Mouse (Mus musculus) midbrain, embryonic 13.5 days (tissue): ENCODE measurements around the gene Msx3. TPM values are rescaled to one million over a fixed set of nuclear protein-coding genes. Genes with fewer than 3 reads are reported as not detected.

Experiments
- ATAC-seq: fragments of 200-750 bp; cut with Nextera tagmentation; 2 replicates; pipeline ENCODE4 v1.8.0; 2017; ENCODE audit warnings: mild to moderate bottlenecking, moderate TSS enrichment, moderate library complexity
- H3K27ac ChIP-seq: fragments of 300-500 bp; sonication (generic); 2 replicates; pipeline ENCODE4 v1.5.1; 2015; ENCODE audit warnings: inconsistent platforms, mild to moderate bottlenecking, moderate library complexity
- H3K27me3 ChIP-seq: fragments of 300-500 bp; sonication (generic); 2 replicates; pipeline ENCODE4 v1.6.1; 2015; ENCODE audit warnings: mild to moderate bottlenecking, inconsistent platforms
- H3K36me3 ChIP-seq: fragments of 300-500 bp; sonication (generic); 2 replicates; pipeline ENCODE4 v1.6.1; 2015; ENCODE audit warnings: mild to moderate bottlenecking, inconsistent platforms
- H3K4me1 ChIP-seq: fragments of 300-500 bp; sonication (generic); replicated peaks from 2 replicates; pipeline ENCODE4 v1.6.1; 2015; ENCODE audit warnings: inconsistent platforms
- H3K4me2 ChIP-seq: fragments of 300-500 bp; sonication (generic); replicated peaks from 2 replicates; pipeline ENCODE4 v1.6.1; 2015; ENCODE audit warnings: moderate library complexity, mild to moderate bottlenecking, inconsistent platforms
- H3K4me3 ChIP-seq: fragments of 300-500 bp; sonication (generic); replicated peaks from 2 replicates; pipeline ENCODE4 v1.5.1; 2015; ENCODE audit warnings: mild to moderate bottlenecking, inconsistent platforms
- H3K9ac ChIP-seq: fragments of 300-500 bp; sonication (generic); replicated peaks from 2 replicates; pipeline ENCODE4 v1.6.1; 2015; ENCODE audit warnings: mild to moderate bottlenecking, inconsistent platforms
- H3K9me3 ChIP-seq: fragments of 300-500 bp; sonication (generic); 2 replicates; pipeline ENCODE4 v1.6.1; 2016; ENCODE audit warnings: mild to moderate bottlenecking, inconsistent platforms
- WGBS: fragments of 180-500 bp; shearing (Covaris S2); methylation state at CpG from one replicate; pipeline ENCODE4 v1.1.7; 2015; 5-methylcytosine and 5-hydroxymethylcytosine counted together
- polyA plus RNA-seq: library from polyadenylated mRNA; unstranded; fragments of >200 nt; fragmentation: Nextera tagmentation; extraction: Ambion mirVana; gene quantifications from 2 replicates; pipeline ENCODE4 v1.2.1, GENCODE M21; 2015

The Msx3 gene
- polyA plus RNA-seq, 1 experiment from 2014 or later, result 3.6 TPM

GRCm38 (mm10) chr7:140049115-140049689 lies 313 bp upstream of the Msx3 start:
- Histone ChIP-seq H3K4me1 (peaks cover 24% of the 10 kb centered on the region), H3K36me3 (no peaks in the 10 kb centered on the region), H3K4me3 (peak overlapping the region; percentile 41), H3K9ac (peak overlapping the region; percentile 44; the same call in 1 of the 2 replicates), H3K27me3 (peaks cover 100% of the 10 kb centered on the region), H3K4me2 (peak overlapping the region; percentile 60), H3K27ac (no peak overlapping the region; the same call in 1 of the 2 replicates), H3K9me3 (no peaks in the 10 kb centered on the region)
- under 1% methylated on average over 34 of the region's 34 CpGs for WGBS
- ATAC-seq, result peak; percentile 74

- peak overlapping the region; percentile 45; the same call in 1 of the 2 replicates for H3K9ac ChIP-seq
- H3K27me3 ChIP-seq, result peaks cover 99% of the 10 kb centered on the region
- no peaks in the 10 kb centered on the region for H3K9me3 ChIP-seq
- no peaks in the 10 kb centered on the region for H3K36me3 ChIP-seq
- peak; percentile 29; the same call in 1 of the 2 replicates for ATAC-seq
- peaks cover 24% of the 10 kb centered on the region for H3K4me1 ChIP-seq
- peak overlapping the region; percentile 60 for H3K4me2 ChIP-seq
- no peak overlapping the region for H3K27ac ChIP-seq
- peak overlapping the region; percentile 41 for H3K4me3 ChIP-seq
- WGBS, result 1% methylated on average over 33 of the region's 33 CpGs
Observed at GRCm38 (mm10) chr7:140047811-140048311, 1.0 kb downstream of the Msx3 start.

DNA sequence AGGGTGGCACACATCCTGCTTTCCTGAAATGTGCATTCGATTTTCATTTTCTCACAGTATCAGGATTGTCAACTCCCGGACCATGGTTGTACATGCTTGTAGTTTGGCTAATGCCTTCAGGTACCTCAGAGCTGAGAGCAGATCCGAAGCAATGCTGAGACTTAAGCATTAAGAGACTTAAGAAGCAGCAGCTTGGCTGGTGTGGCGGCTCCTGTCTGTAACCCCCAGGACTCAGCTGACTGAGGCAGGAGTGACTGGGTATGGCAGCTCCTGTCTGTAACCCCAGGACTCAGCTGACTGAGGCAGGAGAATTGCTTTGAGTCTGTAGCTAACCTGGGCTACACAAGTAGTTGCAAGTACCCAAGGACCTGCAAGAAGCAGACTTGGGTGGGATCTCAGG lies 3.3 kb downstream of the Msx3 start:
- H3K4me2 ChIP-seq, result no peak overlapping the region
- 74% methylated on average over 4 of the region's 4 CpGs for WGBS
- H3K9ac ChIP-seq, result no peak overlapping the region
- H3K27me3 ChIP-seq, result peaks cover 87% of the 10 kb centered on the region
- no peak overlapping the region for H3K27ac ChIP-seq
- peaks cover 7% of the 10 kb centered on the region for H3K36me3 ChIP-seq
- peaks cover 24% of the 10 kb centered on the region for H3K4me1 ChIP-seq
- H3K9me3 ChIP-seq, result no peaks in the 10 kb centered on the region
- ATAC-seq, result no peak
- H3K4me3 ChIP-seq, result no peak overlapping the region

DNA sequence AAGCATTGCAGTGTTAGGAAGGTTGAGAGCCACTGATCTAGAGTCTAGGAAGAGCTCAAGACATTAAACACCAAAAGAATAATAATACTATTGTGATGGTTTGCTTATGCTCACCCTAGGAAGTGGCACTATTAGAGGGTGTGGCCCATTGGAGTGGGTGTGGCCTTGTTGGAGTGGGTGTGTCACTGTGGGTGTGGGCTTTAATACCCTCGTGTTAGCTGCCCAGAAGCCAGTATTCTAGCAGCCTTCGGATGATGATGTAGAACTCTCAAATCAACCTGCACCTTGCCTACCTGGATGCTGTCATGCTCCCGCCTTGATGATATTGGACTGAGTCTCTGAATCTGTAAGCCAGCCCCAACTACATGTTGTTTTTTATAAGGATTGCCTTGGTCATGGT lies 6.2 kb downstream of the Msx3 start:
- Histone ChIP-seq H3K36me3 (peaks cover 22% of the 10 kb centered on the region), H3K9me3 (no peaks in the 10 kb centered on the region), H3K4me2 (no peak overlapping the region), H3K9ac (no peak overlapping the region), H3K27me3 (peaks cover 59% of the 10 kb centered on the region), H3K4me3 (no peak overlapping the region), H3K27ac (no peak overlapping the region), H3K4me1 (peaks cover 3% of the 10 kb centered on the region)
- no peak for ATAC-seq
- 69% methylated on average over 3 of the region's 3 CpGs for WGBS

DNA sequence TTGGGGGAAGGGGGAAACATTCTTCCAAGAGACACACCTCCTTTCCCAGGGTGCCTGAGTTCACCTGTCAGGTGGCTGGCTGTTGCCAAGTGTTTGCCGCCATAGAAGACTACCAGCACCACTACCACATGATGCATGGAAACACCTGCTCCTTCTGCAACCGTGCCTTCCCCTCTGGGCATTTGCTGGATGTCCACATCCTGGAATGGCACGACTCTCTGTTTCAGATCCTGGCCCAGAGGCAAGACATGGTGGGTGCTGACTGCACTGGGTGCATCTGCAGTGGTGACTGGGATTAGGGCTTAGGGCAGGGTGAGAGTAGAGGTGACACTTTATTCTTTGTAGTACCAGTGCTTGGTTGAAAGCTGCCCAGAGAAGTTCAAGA lies 11.7 kb downstream of the Msx3 start:
- H3K4me1 ChIP-seq, result peaks cover 26% of the 10 kb centered on the region
- 54% methylated on average over 3 of the region's 3 CpGs for WGBS
- H3K9me3 ChIP-seq, result no peaks in the 10 kb centered on the region
- H3K9ac ChIP-seq, result peak overlapping the region; percentile 90; the same call in 1 of the 2 replicates
- no peak for ATAC-seq
- no peak overlapping the region for H3K27ac ChIP-seq
- peak overlapping the region; percentile 92 for H3K4me2 ChIP-seq
- peak overlapping the region; percentile 89 for H3K4me3 ChIP-seq
- 0 out of 2 replicates have a peak, but pooled peaks cover 10% of the 10 kb centered on the region for H3K27me3 ChIP-seq
- H3K36me3 ChIP-seq, result peaks cover 38% of the 10 kb centered on the region

DNA sequence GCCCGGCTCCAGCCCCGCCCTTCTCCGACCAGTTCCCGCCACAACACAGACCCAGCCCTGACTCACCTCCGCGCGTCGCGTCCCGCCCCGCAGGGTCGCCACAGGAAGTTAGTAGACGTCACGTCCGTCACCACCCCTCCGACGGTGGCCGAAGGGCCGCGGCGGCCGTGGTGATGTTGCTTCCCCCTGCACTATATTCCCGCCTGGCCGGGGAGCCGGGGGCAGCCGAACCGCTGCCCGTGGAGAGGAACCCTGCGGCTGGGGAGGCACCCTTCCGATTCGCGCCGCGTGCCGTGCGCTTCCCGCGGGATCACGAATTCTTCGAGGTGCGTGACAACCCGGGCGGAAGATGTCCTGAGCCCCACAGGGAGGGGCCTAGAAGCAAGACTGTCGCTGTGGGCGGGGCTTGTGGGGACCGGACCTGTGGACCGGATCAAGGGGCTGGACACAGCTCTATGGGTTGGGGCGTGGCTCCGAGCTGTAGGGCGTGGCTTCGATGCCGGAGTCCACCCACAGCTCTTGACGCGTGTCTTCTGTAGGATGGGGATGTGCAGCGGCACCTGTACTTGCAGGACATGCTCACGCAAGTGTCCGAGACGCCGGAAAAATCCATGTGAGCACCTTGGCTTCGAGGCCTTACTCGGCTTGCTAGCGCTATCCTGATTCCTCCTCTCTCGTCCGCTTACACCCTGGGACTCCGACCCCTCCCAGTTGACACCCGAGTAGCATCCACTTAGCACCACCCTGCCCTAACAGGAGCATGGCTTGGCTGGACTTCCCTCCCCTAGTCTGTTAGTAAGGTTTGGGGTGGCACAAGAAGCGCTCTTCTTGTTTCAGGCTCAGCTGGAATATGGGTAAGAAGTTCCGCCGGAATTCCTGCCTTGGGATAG lies 12.4 kb downstream of the Msx3 start, which contains the start of the genes Zfp511 and Tubgcp2:
Gene Zfp511, plus strand, starts transcription at position 111 of the 890 bp plus-strand sequence.
Gene Tubgcp2, minus strand, starts transcription at position 389 of the 890 bp plus-strand sequence.
- 0 out of 2 replicates have a peak, but pooled peaks cover 10% of the 10 kb centered on the region for H3K27me3 ChIP-seq
- peak; percentile 97 for ATAC-seq
- peaks cover 26% of the 10 kb centered on the region for H3K4me1 ChIP-seq
- no peaks in the 10 kb centered on the region for H3K9me3 ChIP-seq
- peaks cover 44% of the 10 kb centered on the region for H3K36me3 ChIP-seq
- peak within 1 kb of the TSS; percentile 90 for H3K9ac ChIP-seq
- peak within 1 kb of the TSS; percentile 88 for H3K27ac ChIP-seq
- peak within 1 kb of the TSS; percentile 89 for H3K4me3 ChIP-seq
- WGBS, result under 1% methylated on average over 68 of the region's 69 CpGs
- peak within 1 kb of the TSS; percentile 92 for H3K4me2 ChIP-seq

DNA sequence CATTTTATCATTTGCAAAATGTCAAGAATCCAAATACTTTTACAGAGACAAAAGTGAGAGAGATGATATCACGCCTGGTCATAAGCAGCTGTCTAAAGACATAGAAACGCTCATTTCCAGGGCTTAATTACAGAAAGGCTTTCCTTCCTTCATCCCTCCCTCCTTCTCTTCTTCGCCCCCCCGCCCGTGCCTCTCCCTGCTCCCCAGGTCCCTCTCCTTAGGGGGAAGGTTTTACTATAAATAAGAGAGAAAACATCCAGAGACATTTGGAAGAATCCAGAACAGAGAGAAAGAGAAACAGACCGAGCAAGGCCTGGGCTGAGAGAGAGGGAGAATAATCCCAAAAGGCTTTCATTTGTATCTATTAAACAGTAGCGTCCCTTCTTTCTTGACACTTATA lies 13.4 kb downstream of the Msx3 start:
- 23% methylated on average over 7 of the region's 7 CpGs for WGBS
- H3K36me3 ChIP-seq, result peaks cover 46% of the 10 kb centered on the region
- H3K9ac ChIP-seq, result peak overlapping the region; percentile 90
- peak overlapping the region; percentile 92 for H3K4me2 ChIP-seq
- H3K9me3 ChIP-seq, result no peaks in the 10 kb centered on the region
- peak overlapping the region; percentile 89 for H3K4me3 ChIP-seq
- ATAC-seq, result no peak
- no peak overlapping the region for H3K27ac ChIP-seq
- H3K4me1 ChIP-seq, result peaks cover 26% of the 10 kb centered on the region
- 0 out of 2 replicates have a peak, but pooled peaks cover 5% of the 10 kb centered on the region for H3K27me3 ChIP-seq

DNA sequence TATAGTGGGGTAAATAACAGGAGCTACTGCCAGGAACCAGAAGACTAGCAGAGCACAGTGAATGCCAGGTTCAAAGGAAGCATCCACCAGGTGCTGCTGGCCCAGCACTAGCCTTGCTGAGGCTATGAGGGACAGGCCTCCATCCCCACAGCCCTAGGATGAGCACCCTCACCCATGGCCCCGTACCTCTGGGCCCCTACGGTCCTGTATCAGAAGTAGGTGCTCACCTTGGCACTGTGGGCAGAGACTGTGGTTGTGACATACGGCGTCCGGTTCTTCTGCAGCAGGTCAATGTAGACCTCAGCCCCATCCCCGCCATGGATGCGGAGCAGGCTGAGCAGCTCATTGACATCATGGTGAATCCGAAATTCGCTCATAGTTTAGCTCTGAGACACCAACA lies 15.5 kb downstream of the Msx3 start:
- Histone ChIP-seq H3K9me3 (no peaks in the 10 kb centered on the region), H3K27me3 (0 out of 2 replicates have a peak, but pooled peaks cover 5% of the 10 kb centered on the region), H3K36me3 (peaks cover 53% of the 10 kb centered on the region), H3K9ac (no peak overlapping the region), H3K4me1 (peaks cover 26% of the 10 kb centered on the region), H3K4me2 (no peak overlapping the region), H3K27ac (no peak overlapping the region), H3K4me3 (no peak overlapping the region)
- no peak for ATAC-seq
- WGBS, result 97% methylated on average over 9 of the region's 9 CpGs

DNA sequence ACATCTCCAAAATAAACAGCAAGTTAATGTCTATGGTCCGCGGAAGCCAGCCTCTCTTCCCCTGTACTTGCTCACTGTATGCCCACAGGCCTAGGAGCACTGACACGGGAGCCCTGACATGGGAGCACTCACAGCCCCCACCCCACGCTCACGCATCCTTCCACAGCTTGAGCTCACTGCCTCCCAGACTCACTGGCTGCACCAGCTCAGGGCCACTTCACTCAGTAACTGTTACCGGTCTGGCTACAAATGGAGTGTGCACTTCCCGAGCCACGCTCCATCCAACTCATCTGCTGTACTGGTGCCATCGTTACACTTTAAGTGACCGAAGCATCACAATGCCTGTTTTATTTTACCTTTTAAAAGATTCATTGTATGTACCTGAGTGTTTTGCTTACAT lies 16.5 kb downstream of the Msx3 start:
- no peak overlapping the region for H3K27ac ChIP-seq
- H3K9ac ChIP-seq, result no peak overlapping the region
- H3K4me3 ChIP-seq, result no peak overlapping the region
- ATAC-seq, result no peak
- no peaks in the 10 kb centered on the region for H3K9me3 ChIP-seq
- peaks cover 23% of the 10 kb centered on the region for H3K4me1 ChIP-seq
- no peak overlapping the region for H3K4me2 ChIP-seq
- peaks cover 60% of the 10 kb centered on the region for H3K36me3 ChIP-seq
- WGBS, result 96% methylated on average over 10 of the region's 10 CpGs
- 0 out of 2 replicates have a peak, but pooled peaks cover 2% of the 10 kb centered on the region for H3K27me3 ChIP-seq

DNA sequence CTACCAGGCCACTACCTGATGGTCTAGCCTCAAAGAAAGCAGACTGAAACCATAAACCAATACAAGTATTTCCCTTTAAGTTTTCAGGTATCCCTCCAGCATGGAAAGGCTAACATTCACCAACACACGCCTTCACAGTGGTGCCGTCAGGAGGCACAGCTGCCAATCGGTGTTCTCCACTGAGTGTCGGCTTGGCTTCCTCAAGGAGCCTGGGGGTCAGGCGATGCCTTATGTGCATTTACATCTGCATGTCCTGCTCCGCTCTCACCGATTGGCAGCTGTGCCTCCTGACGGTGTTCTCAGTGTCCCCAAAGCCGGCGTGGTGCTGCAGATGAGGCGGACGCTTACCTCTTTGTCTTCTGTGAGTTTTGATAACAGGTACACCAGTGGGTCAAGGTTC lies 17.1 kb downstream of the Msx3 start:
- Histone ChIP-seq H3K9me3 (no peaks in the 10 kb centered on the region), H3K36me3 (peaks cover 60% of the 10 kb centered on the region), H3K4me2 (no peak overlapping the region), H3K4me1 (peaks cover 17% of the 10 kb centered on the region), H3K9ac (no peak overlapping the region), H3K27me3 (no peaks in the 10 kb centered on the region), H3K27ac (no peak overlapping the region), H3K4me3 (no peak overlapping the region)
- ATAC-seq, result no peak
- 93% methylated on average over 12 of the region's 12 CpGs for WGBS

- Histone ChIP-seq H3K9ac (no peak overlapping the region), H3K36me3 (peaks cover 37% of the 10 kb centered on the region), H3K27ac (no peak overlapping the region), H3K4me2 (no peak overlapping the region), H3K4me3 (no peak overlapping the region), H3K27me3 (no peaks in the 10 kb centered on the region), H3K9me3 (no peaks in the 10 kb centered on the region), H3K4me1 (no peaks in the 10 kb centered on the region)
- ATAC-seq, result no peak
- WGBS, result 98% methylated on average over 17 of the region's 17 CpGs
Observed at GRCm38 (mm10) chr7:140011336-140011735, 37.6 kb downstream of the Msx3 start.

GRCm38 (mm10) chr7:140007781-140008180 lies 41.1 kb downstream of the Msx3 start:
- WGBS, result 95% methylated on average over 9 of the region's 9 CpGs
- H3K4me1 ChIP-seq, result no peaks in the 10 kb centered on the region
- H3K27me3 ChIP-seq, result no peaks in the 10 kb centered on the region
- no peak overlapping the region for H3K9ac ChIP-seq
- H3K4me3 ChIP-seq, result no peak overlapping the region
- H3K9me3 ChIP-seq, result no peaks in the 10 kb centered on the region
- peaks cover 59% of the 10 kb centered on the region for H3K36me3 ChIP-seq
- H3K4me2 ChIP-seq, result no peak overlapping the region
- no peak for ATAC-seq
- no peak overlapping the region for H3K27ac ChIP-seq
